Mouse (Mus musculus) heart, adult 2 months (tissue): ENCODE data around the gene Srsf1.

Source experiments
- CTCF ChIP-seq: fragments of 200-600 bp; IDR thresholded peaks from 2 replicates; pipeline ENCODE4 v1.8.1; 2022; ENCODE audit warnings: antibody characterized with exemption, mild to moderate bottlenecking, moderate library complexity
- EP300 ChIP-seq: fragments of 200-500 bp; IDR thresholded peaks from 2 replicates; pipeline ENCODE4 v1.6.1; 2011; ENCODE audit warnings: low read depth, low read length, control low read depth; ENCODE audit not compliant: insufficient read depth

DNA sequence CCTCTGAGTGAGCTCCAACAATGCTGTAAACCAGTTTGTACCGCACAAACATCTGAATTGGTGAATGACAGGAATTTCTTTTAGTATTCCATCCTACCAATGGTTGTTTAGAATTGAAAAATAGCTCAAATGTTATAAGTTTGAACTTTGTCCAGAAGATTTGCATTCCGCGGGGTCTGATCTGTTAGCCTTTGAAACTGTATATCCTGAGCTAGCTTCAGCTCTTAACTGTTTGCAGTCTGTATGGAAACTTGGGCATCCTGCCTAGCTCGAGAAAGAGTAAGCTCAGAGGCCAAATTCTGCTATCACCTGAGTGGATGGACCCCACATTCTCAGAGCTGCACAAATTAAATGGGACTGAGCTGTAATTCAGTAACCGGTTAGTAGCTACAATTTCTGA lies 23.9 kb downstream of the Srsf1 start:
- TF ChIP-seq CTCF: no peak
- TF ChIP-seq EP300: no peak
